Mouse (Mus musculus): Measurements from ENCODE around the gene Cdc73. TPM values are rescaled to one million over a fixed set of nuclear protein-coding genes. Genes with fewer than 3 reads are reported as not detected.
"Not testable (repeated sequence)": the region's sequence is repeated elsewhere in the genome, so short reads cannot be mapped to it uniquely, and the experiment has no call there.

Cdc73 gene
- polyA plus RNA-seq, 1 experiment, result 13.0 TPM

DNA sequence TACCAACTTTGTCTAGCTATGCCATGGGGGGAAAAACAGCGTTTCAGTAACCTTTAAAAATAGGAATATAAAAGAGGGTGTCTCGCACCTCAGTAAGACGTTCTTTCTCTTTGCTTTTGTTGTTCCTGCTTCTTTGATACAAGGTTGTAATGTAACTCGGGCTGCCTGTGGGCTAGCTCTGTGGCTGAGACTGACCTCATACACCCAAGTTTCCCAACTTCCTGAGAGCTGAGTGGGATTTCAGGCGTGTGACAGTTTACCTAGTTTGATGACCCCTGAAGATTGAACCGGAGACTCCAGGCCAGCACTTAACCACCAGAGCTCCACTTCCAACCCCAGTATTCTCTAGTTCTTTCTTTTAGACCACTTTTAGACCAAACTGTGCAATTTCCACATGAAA lies 5.7 kb upstream of the Cdc73 start:
- no peak for DNase-seq
- H3K4me1 ChIP-seq (ENCODE audit: control insufficient read depth, insufficient read depth, low read length), result no peaks in the 10 kb centered on the region
- TF ChIP-seq POLR2A (IDR thresholded peaks at IDR 0.05; ENCODE audit: borderline replicate concordance, insufficient read depth, low read length) (no peak), CTCF (IDR thresholded peaks at IDR 0.05; ENCODE audit: borderline replicate concordance, insufficient read depth, low read depth, low read length) (no peak)
- no peak overlapping the region for H3K4me3 ChIP-seq (replicated peaks; ENCODE audit: insufficient read depth, low read depth, low read length)
- H3K27me3 ChIP-seq (ENCODE audit: control insufficient read depth, insufficient read depth, low read length), result no peaks in the 10 kb centered on the region
- 84% methylated on average over 6 of the region's 6 CpGs for WGBS
- H3K27ac ChIP-seq (ENCODE audit: insufficient read depth, low read length), result no peak overlapping the region

GRCm38 (mm10) chr1:143707006-143707405 lies 4.3 kb upstream of the Cdc73 start:
- Histone ChIP-seq H3K27ac (ENCODE audit: insufficient read depth, low read length) (no peak overlapping the region), H3K4me1 (ENCODE audit: control insufficient read depth, insufficient read depth, low read length) (no peaks in the 10 kb centered on the region), H3K4me3 (replicated peaks; ENCODE audit: insufficient read depth, low read depth, low read length) (no peak overlapping the region), H3K27me3 (ENCODE audit: control insufficient read depth, insufficient read depth, low read length) (no peaks in the 10 kb centered on the region)
- DNase-seq, result no peak
- TF ChIP-seq POLR2A (IDR thresholded peaks at IDR 0.05; ENCODE audit: borderline replicate concordance, insufficient read depth, low read length) (no peak), CTCF (IDR thresholded peaks at IDR 0.05; ENCODE audit: borderline replicate concordance, insufficient read depth, low read depth, low read length) (no peak)
- WGBS, result 25% methylated on average over 4 of the region's 4 CpGs

- Histone ChIP-seq H3K27me3 (ENCODE audit: control insufficient read depth, insufficient read depth, low read length) (no peaks in the 10 kb centered on the region), H3K4me1 (ENCODE audit: control insufficient read depth, insufficient read depth, low read length) (no peaks in the 10 kb centered on the region), H3K27ac (ENCODE audit: insufficient read depth, low read length) (peak overlapping the region; percentile 73), H3K4me3 (replicated peaks; ENCODE audit: insufficient read depth, low read depth, low read length) (peak overlapping the region; percentile 92)
- under 1% methylated on average over 40 of the region's 48 CpGs for WGBS
- no peak for TF ChIP-seq POLR2A (IDR thresholded peaks at IDR 0.05; ENCODE audit: borderline replicate concordance, insufficient read depth, low read length)
- no peak for TF ChIP-seq CTCF (IDR thresholded peaks at IDR 0.05; ENCODE audit: borderline replicate concordance, insufficient read depth, low read depth, low read length)
- DNase-seq, result peak in 1 of 2 experiments; percentile 69
These were observed 452 bp downstream of the Cdc73 start for GRCm38 (mm10) chr1:143702141-143702740.

DNA sequence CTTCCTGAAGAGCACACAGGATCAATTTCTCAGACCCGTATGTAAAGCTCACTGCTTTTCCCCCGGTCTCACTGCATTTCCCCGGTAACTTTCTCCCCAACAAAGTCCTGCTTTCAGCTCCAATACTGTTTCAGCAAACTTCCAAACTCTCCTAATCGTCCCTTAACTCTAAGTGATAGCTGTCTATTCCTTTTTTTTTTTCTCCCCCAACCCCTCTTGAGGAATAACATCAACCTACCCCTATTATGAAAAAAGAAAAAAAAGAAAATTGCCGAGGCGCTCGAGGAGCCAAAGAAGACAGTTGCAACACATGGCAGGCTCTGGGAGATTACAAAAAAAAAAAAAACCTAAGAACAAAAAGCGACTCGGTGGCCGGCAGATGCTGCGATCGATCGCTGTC lies 957 bp downstream of the Cdc73 start:
- under 1% methylated on average over 13 of the region's 13 CpGs for WGBS
- Histone ChIP-seq H3K4me1 (ENCODE audit: control insufficient read depth, insufficient read depth, low read length) (no peaks in the 10 kb centered on the region), H3K27ac (ENCODE audit: insufficient read depth, low read length) (0 out of 2 replicates have a peak overlapping the region, but pooled peaks have one; percentile 73)

GRCm38 (mm10) chr1:143684849-143685248 lies 17.8 kb downstream of the Cdc73 start:
- TF ChIP-seq CTCF (IDR thresholded peaks at IDR 0.05; ENCODE audit: borderline replicate concordance, insufficient read depth, low read depth, low read length) (no peak), POLR2A (IDR thresholded peaks at IDR 0.05; ENCODE audit: borderline replicate concordance, insufficient read depth, low read length) (no peak)
- DNase-seq, result no peak
- H3K27me3 ChIP-seq (ENCODE audit: control insufficient read depth, insufficient read depth, low read length), result no peaks in the 10 kb centered on the region
- 0 out of 2 replicates have a peak, but pooled peaks cover 2% of the 10 kb centered on the region for H3K4me1 ChIP-seq (ENCODE audit: control insufficient read depth, insufficient read depth, low read length)
- H3K27ac ChIP-seq (ENCODE audit: insufficient read depth, low read length), result no peak overlapping the region
- WGBS, result 96% methylated on average over 3 of the region's 3 CpGs
- no peak overlapping the region for H3K4me3 ChIP-seq (replicated peaks; ENCODE audit: insufficient read depth, low read depth, low read length)

More for the DNA sequence above, 957 bp downstream of the Cdc73 start:
- no peak for DNase-seq
- Histone ChIP-seq H3K27me3 (ENCODE audit: control insufficient read depth, insufficient read depth, low read length) (no peaks in the 10 kb centered on the region), H3K4me3 (replicated peaks; ENCODE audit: insufficient read depth, low read depth, low read length) (peak overlapping the region; percentile 92)
- TF ChIP-seq CTCF (IDR thresholded peaks at IDR 0.05; ENCODE audit: borderline replicate concordance, insufficient read depth, low read depth, low read length) (no peak), POLR2A (IDR thresholded peaks at IDR 0.05; ENCODE audit: borderline replicate concordance, insufficient read depth, low read length) (no peak)

- H3K27me3 ChIP-seq (ENCODE audit: control insufficient read depth, insufficient read depth, low read length), result no peaks in the 10 kb centered on the region
- peak; percentile 86 to 92 for DNase-seq
- 9% methylated on average over 5 of the region's 5 CpGs for WGBS
- no peak overlapping the region for H3K4me3 ChIP-seq (replicated peaks; ENCODE audit: insufficient read depth, low read depth, low read length)
- H3K27ac ChIP-seq (ENCODE audit: insufficient read depth, low read length), result no peak overlapping the region
- no peak for TF ChIP-seq CTCF (IDR thresholded peaks at IDR 0.05; ENCODE audit: borderline replicate concordance, insufficient read depth, low read depth, low read length)
- TF ChIP-seq POLR2A (IDR thresholded peaks at IDR 0.05; ENCODE audit: borderline replicate concordance, insufficient read depth, low read length), result no peak
- 0 out of 2 replicates have a peak, but pooled peaks cover 2% of the 10 kb centered on the region for H3K4me1 ChIP-seq (ENCODE audit: control insufficient read depth, insufficient read depth, low read length)
These were observed 21.6 kb downstream of the Cdc73 start for GRCm38 (mm10) chr1:143681108-143681507.

DNA sequence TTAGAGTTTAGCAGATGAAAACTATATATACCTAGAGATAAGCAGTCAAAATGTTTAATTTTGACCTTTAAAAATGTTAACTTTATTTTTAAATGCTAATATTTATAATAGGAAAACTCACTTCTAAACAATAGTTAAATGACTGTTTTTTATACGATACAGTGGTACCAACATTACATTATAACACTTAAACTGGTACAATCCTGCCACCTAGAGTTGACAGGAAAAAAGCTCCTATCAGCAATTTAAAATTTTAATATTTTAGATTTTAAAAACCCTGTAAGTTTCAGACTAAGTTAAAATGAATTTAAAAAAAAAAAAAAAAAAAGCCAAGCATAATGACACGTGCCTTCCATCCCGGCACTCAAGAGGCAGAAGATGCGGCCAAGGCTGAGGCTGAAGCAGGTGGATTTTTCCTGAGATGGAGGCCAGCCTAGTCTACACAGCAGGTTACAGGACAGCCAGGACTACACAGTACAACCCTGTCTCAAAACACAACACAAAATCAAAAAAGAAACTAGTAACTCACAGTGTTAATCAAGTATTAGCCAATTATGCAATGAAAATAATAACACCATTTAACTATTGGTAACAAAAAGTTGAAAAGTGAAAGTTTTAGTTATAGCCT lies 26.8 kb downstream of the Cdc73 start:
- H3K27me3 ChIP-seq (ENCODE audit: control insufficient read depth, insufficient read depth, low read length), result no peaks in the 10 kb centered on the region
- no peak for TF ChIP-seq POLR2A (IDR thresholded peaks at IDR 0.05; ENCODE audit: borderline replicate concordance, insufficient read depth, low read length)
- no peak for DNase-seq
- WGBS, result 87% methylated on average over 4 of the region's 4 CpGs
- H3K27ac ChIP-seq (ENCODE audit: insufficient read depth, low read length), result no peak overlapping the region
- H3K4me3 ChIP-seq (replicated peaks; ENCODE audit: insufficient read depth, low read depth, low read length), result no peak overlapping the region
- H3K4me1 ChIP-seq (ENCODE audit: control insufficient read depth, insufficient read depth, low read length), result no peaks in the 10 kb centered on the region

GRCm38 (mm10) chr1:143664786-143665185 lies 37.9 kb downstream of the Cdc73 start:
- H3K27ac ChIP-seq (ENCODE audit: insufficient read depth, low read length); H3K27me3 ChIP-seq (ENCODE audit: control insufficient read depth, insufficient read depth, low read length); H3K4me1 ChIP-seq (ENCODE audit: control insufficient read depth, insufficient read depth, low read length); DNase-seq; H3K4me3 ChIP-seq (replicated peaks; ENCODE audit: insufficient read depth, low read depth, low read length): not testable (repeated sequence)
- WGBS, result 62% methylated on average over 4 of the region's 4 CpGs

Measured in cerebellum, adult 2 months (tissue).